Mouse (Mus musculus): ENCODE data around the gene Zfp69.

DNA sequence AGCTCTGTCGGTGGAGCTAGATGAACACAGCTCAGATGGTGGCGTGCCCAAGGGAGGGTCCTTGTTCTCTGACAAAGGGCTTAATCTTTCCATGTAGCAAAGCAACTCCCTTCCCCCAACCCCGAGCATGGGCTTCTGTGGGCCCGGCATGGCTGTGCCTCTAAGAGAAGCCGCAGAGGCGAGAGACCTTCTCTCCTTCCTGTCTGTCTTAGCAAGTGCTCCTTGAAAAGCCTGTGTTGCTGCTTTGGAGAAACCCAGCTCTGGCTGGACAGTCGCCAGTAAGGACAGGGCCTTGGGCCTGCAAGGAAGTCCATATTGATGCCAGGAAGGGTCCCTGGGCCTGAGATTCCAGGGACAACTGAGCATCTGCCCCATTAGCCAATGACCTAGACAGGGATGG lies 56.3 kb downstream of the Zfp69 start:
- no peak for TF ChIP-seq CTCF (IDR thresholded peaks at IDR 0.05; ENCODE audit: borderline replicate concordance, insufficient read depth, low read depth, low read length)
- no peak for TF ChIP-seq POLR2A (IDR thresholded peaks at IDR 0.05; ENCODE audit: borderline replicate concordance, insufficient read depth, low read length)

Measured in cerebellum, adult 2 months (tissue).